Mouse (Mus musculus) layer of hippocampus, adult 9-11 months (tissue): ENCODE measurements around the gene Serpina10.
A peak's percentile ranks its signal among the peaks of the same experiment; 100 is the strongest.
"Not testable (repeated sequence)": the region's sequence is repeated elsewhere in the genome, so short reads cannot be mapped to it uniquely, and the experiment has no call there.

Experiments
- DNase-seq: peaks from one replicate; pipeline ENCODE4 v3.0.0; 2022

Gene Serpina10

DNA sequence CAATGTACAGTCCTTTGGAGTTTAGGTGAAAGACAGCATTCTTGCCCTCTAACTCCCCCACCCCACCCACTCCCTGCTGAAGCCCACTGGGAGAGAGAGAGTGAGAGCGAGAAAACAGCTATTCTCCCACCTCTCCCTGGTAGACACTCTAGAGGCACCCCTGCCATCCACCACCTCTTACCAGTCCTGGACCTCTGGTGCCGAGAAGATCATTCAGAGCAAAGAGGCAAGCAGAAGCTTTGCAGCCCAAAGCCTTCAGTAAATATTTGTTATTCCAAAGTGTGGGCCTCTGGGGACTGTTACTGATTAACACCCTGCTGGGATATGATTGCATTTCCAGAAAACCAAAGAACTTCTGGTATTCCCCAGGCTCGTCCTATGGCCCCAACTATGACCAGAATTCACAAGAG, at the start of gene Serpina10:
Gene Serpina10 (minus strand): TSS at position 242 of the 410 bp plus-strand sequence.
- no peak for DNase-seq

DNA sequence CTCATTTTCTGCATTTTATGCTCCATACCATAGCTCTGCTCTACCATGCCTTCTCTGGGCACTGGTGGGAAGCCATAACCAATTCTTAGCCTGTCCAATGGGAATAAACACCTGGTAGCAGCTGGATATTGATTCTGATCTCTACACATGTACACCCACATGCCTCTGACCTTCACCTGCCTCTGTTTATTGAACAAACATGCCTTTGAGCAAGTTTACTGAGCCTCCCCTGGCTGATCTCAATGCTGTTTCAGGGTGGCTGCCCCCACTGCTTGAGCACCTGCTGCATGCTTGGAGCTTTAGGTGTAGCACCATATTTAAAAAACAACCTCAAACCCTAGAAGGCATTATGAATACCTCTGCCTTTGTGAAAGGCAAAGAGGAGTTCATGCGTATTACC, 48.6 kb upstream of the Serpina10 start:
- DNase-seq, result not testable (repeated sequence)

DNA sequence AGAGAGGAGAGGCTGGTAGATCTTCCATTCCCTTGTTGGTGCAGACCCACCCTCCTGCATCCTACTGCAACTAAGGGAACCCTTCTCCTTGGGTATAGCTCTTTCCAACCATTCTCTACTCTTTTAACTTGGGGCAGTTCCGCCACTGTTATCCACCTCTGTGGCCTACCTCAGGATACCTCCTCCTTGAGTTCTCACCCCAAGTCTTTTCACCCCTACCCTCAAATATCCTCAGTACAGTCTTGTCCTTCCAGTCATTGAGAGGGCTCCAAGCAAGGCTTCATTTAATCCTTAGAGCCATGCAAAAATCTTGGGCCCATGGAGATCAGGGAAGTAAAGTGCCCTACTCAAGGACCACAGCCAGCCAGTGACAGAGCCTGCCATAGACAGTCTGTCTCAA, 44.8 kb upstream of the Serpina10 start, which contains the start of gene Serpina16:
Gene Serpina16 (minus strand): TSS at position 101 of the 400 bp plus-strand sequence.
- no peak for DNase-seq

GRCm38 (mm10) chr12:103673179-103673578, 41.9 kb upstream of the Serpina10 start:
- DNase-seq, result no peak

DNA sequence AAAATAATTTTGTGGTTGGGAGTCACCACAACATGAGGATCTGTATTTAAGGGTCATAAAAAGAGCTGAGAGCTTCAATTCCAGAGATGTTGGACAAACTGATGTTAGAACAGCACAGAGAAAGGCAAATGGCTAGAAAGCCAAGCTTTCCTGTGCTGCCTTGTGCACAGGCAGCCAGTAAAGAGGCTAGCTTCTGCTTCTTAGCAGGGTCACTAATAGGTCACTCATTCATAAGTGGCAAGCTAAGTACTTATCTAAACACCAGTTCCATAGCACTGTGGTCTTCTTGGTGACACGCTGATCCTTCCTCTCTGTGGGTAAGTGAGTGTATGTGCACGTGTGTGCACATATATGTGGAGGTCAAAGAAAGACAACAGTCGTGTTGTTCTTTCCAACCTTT, 40.2 kb upstream of the Serpina10 start:
- no peak for DNase-seq

DNA sequence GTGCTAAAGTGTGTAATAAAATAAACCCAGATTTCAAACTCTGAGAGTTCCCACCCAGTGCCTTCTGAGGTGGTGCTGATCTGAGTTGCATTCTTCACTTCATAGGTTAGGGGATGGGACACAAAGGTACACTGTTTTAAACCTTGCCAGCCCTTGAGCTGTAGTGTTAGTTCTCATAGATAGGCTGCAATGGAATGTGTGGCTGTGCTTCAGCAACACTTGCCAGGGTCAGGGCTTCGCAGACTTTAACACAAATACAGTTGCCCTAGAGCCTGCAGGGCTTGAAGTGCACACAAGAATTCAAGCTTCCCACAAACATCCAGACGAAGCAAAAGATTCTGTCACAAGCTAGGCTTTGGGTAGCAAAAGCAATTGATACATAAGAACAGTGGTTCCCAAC, 39.7 kb upstream of the Serpina10 start:
- DNase-seq, result no peak

DNA sequence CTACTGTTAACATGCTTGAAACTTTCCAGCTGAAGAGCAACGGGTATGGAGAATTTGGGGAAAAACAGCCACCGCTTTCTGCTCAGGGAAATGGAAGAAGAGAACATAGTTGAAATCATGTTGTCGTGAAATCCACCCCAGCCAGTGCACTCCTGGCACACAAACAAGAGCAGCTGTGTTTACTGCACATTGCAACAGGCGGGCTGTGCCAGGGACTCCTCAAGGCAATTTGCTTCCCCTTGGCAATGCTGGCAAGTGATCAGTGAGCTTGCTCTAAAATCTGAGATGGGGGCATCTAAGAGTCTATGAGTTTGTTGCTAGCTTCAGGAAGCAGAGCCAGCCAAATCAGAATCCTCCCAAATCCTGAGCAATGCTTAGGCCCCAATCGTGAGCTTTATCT, 39.1 kb upstream of the Serpina10 start:
- DNase-seq, result peak; percentile 61

GRCm38 (mm10) chr12:103665286-103665685, 34.0 kb upstream of the Serpina10 start:
- no peak for DNase-seq

DNA sequence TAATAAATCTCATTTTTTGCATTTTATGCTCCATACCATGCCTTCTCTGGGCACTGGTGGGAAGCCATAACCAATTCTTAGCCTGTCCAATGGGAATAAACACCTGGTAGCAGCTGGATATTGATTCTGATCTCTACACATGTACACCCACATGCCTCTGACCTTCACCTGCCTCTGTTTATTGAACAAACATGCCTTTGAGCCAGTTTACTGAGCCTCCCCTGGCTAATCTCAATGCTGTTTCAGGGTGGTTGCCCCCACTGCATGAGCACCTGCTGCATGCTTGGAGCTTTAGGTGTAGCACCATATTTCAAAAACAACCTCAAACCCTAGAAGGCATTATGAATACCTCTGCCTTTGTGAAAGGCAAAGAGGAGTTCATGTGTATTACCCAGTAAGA, 30.8 kb upstream of the Serpina10 start:
- DNase-seq, result not testable (repeated sequence)

- no peak for DNase-seq
Observed at GRCm38 (mm10) chr12:103660076-103660475, 28.8 kb upstream of the Serpina10 start.

- DNase-seq, result no peak
Observed at GRCm38 (mm10) chr12:103659171-103659570, 27.9 kb upstream of the Serpina10 start.

DNA sequence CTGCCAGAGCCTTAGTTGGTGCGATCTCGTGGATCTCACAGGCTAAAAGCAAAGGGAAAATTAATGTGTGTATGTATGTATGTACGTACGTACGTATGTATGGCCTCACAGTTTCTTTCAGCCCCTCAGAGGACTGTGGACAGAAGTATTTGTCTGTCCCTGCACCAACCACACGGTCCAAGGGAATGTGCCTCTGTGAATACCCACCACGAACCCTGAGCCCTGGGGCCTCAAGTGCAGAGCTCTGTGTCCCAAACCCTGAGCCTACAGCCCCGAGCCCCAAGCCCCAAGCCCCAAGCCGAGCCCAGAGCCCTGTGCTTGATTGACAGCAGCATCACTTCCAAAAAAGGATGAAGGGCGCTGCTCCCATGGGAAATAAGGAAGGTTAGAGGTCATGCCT, 26.7 kb upstream of the Serpina10 start:
- no peak for DNase-seq

DNA sequence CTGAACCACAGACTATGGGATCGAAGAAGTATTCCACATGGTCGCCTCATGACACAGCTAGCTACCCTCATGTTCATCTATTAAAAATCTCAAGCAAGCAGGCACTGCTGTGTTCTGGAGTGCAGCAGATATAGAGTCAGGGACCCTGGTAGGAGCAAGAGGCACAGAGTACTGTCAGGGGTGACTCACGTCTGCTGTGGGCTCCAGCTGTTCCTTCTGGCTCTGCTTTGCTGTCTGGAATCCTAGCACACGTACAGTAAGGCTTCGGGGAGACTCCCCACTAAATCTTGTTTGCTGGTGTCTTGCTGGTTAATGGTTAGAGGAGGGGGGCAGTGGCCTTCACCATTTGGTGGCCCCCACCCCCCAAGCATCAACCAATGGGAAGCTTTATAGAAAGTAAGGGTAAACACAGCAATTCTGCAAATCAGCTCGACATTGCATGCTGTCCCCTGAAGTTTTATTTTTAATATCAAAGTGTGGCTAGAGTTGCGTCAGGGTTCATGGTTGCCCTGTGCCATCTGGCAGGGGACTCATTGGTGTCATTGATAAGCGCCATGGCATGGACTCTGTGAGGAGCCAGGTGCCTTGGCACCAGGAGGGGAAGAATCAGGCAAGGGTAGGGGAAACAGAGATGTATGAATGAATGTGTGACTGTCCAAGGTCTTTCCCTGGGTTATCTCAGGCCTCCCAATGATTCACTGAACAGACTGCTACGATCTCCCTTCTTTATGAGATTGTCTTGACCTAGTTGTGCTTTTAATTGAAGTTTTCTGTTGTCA, 25.8 kb upstream of the Serpina10 start, which contains the start of gene Serpina6:
Gene Serpina6 (minus strand): TSS at position 365 of the 779 bp plus-strand sequence.
- no peak for DNase-seq

DNA sequence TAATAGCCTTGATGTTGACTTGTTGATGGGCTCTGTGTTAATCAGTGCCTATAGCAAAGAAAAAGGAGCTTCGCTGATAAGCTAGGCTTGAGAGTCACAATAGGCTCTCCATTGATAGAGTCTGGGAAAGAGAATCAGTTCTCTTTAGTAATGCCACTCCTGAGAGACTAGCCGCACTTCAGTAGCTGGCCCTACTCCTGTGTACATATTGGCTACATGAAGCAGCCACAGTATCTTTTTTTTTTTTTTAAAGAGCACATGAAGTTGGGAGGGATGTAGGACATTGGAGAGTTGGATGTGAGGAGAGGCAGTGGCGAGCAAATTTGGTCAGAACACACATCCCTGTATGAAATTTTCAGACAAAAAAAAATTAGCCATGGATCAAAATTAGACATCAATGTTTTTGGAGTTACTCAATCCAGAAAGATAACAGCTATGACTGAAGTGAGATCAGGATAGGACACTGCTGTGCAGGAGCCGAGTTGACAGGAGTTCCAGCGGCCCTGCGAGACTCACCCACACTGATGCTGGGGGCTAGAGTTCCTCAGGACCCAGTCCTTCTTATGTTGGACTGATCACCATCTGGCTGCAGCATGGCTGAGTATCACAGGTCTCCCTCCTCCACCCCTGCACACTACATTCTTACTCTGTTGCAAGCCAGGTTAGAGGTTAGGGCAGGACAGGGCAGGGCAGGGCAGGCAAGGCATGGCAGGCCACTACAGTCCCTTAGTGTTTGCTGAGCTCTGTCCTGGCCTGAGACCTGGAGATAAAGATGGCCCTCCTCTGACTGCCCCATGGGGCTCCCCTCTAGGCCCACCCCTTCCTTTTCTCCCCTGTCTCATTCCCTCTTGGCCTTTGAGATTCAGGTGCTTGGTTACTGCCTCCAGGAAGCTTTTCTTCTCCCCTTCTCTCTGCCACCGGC, 24.1 kb upstream of the Serpina10 start:
- DNase-seq, result no peak

DNA sequence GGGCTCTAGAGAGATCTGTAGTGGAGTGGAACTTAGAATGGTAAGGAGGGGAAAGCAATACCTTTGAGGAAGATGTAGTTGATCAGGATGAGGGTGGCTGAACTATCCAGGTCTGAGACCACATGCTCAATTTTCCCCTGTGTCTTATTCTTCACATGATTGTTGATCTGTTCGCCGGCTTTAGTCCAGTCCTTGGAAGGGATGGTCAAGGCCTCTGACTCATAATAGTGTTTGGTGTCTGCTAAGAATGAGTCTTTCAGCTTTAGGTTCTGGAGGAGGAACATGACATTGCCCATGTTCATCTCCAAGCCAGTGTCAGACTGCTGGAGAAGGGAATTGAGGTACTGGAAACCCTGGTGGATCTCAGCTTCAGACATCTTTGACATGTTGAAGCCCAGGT, 22.6 kb upstream of the Serpina10 start:
- no peak for DNase-seq

DNA sequence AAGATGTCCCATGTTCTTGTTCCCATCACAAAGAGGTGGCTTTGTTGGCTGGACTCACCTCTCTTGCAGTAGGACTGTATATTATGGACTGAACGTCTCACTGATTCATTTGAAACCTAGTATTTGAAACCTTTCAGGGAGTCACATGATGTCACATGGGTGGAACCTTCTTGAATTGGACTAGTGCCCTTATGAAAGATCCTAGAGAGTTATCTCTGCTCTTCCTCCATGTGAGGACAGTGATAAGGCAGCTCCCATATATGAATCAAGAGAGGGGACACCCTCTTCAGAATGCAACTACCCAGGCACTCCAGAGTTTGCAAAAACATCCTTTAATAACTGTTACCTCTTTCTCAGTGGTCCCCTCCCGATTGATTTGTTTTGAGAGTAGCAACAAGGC, 15.1 kb upstream of the Serpina10 start:
- no peak for DNase-seq

- DNase-seq, result no peak
Observed at GRCm38 (mm10) chr12:103644601-103645000, 13.4 kb upstream of the Serpina10 start.

DNA sequence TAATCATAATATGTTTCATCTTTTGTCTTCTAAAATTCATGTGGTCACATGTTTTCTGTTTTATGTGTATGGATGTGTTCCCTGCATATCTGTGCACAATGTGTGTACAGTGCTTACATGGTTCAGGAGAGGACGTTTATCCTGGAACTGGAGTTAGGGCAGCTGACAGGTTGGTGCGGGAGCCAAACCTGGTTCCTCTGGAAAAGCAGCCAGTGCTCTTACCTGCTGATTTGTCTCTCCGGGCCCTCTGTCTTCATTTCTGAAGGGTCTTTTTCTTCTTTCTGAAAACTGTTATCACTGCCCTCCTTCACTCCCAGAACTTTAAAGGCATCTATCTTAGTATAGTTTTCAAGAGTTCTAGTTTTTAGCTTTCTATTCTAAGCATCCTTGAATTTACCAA, 12.6 kb upstream of the Serpina10 start:
- DNase-seq, result no peak

DNA sequence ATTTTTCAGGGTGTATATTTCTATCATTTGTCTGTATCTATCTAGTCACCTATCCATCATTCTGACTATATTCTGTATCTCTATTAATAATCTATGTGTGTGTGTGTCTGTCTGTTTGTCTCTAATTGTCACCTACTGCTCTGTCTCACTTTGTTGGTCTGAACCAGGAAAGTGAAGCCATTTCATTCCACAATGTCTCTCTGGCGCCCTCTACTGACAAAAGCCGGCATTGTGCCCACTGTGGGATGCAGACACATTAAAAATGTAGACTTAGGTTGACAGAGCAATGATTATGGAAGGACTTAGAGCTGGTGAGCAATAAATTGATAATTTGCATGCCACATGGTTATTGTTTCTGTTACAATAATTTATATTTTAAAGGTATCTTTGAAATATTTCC, 12.1 kb upstream of the Serpina10 start:
- peak; percentile 69 for DNase-seq

DNA sequence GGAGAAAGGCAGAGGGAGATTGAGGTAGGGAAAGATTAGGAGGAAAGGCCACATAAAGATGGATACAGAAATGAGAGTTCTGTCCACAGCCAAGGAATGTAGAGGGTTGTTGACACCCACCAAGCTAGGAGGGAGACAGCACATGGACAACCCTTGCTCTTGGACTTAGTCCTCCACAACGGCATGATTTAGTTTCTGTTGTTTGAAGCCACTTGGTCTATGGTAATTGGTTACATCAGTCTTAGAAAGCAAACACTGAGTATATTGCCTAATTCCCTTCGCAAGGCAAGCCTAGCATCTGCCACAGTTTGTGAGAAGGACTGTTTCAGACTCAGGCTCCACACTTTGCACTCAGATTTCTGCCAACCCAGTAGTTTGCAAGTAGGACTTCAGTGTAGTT, 4.6 kb upstream of the Serpina10 start:
- DNase-seq, result no peak

- DNase-seq, result no peak
Observed at GRCm38 (mm10) chr12:103634430-103634829, 3.2 kb upstream of the Serpina10 start.

DNA sequence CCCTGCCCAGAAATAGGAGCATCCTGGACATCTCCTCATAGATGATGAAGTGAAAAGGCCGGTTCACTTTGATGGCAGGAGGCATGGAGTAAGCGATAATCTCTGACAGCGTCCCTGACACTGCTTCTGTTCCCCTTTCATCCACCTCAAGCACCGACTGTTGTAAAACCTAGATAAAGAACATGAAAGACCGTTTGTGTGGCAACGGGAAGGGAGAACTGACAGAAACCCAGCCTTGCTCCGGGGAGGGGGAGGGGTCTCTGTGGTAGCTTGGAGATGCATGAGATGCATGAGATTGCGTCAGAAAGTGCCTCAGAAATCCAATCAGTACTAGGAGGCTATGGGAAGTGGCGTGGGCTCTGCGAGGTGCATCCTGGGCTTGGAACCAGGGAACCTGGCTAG, 14.4 kb downstream of the Serpina10 start:
- DNase-seq, result no peak

GRCm38 (mm10) chr12:103615734-103616133, 15.5 kb downstream of the Serpina10 start:
- no peak for DNase-seq

DNA sequence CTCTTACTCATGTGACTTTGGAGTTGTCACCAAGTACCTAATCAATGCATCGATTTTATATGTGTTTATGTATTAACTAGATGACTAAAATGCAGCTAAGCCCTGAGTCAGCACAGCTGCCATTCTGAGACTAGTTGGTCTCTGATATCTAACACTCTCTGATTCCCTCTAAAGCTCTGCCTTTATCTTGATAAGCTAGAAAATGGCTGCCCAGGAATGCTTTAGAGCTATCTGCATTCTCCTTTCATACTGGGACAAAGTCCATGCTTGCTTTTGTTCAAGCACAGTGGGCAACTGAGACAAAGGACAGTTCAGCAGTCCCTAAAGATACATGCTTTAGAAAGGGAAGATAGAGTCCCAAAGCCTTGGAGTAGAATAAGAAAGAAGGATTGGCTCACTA, 16.1 kb downstream of the Serpina10 start:
- no peak for DNase-seq
